Mouse (Mus musculus): ENCODE results near the gene Gm20388.

DNA sequence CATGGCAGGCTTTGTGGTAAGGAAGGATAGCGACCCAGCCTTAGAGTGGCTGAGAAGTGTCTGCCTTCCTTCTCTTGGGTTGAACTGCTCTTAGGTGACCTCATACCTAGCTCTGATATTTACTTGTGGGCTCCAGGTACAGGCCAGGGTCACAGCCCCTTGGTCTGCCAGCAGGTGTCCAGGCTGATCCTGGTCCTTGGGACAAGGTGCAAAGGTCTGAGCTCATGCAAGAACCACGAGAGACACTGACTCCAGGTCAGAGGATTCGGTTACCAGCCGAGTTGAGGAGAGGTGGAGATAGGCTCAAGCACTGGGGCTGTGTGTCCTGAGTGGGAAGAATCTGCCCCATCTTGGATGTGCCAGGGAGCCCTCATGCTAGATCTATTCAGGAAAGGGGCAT is 3333.7 kb downstream of the Gm20388 start:
- no peak for TF ChIP-seq CTCF (conservative IDR thresholded peaks at IDR 0.05; ENCODE audit: insufficient read depth, insufficient read length, low read depth, low read length)
- TF ChIP-seq POLR2A (IDR thresholded peaks at IDR 0.05; ENCODE audit: low read depth, low read length): no peak

All from kidney, adult 2 months (tissue).